Mouse (Mus musculus): ENCODE data around the gene Ankmy2. TPM values are rescaled to one million over a fixed set of nuclear protein-coding genes. Genes with fewer than 3 reads are reported as not detected.

Ankmy2 gene
- total RNA-seq (2021): 1 to 10 TPM; 5.1 to 6.5 TPM
- long read RNA-seq, experiment 1, transcript Ankmy2-201 (10 exons, 2,456 nt): major isoform, 6 of 6 reads
- long read RNA-seq, experiment 1, partial matches to known transcripts: 0 of 6 reads
- long read RNA-seq, experiment 1, other reads (novel, unspliced or antisense): 0 of 6 reads
- long read RNA-seq, experiment 2, transcript Ankmy2-201 (10 exons, 2,456 nt): major isoform, 6 of 6 reads
- long read RNA-seq, experiment 2, partial matches to known transcripts: 0 of 6 reads
- long read RNA-seq, experiment 2, other reads (novel, unspliced or antisense): 0 of 6 reads

GRCm38 (mm10) chr12:36156637-36157303 lies at the start of gene Ankmy2:
Gene Ankmy2 (plus strand): TSS chr12:36157114.
- H3K4me3 ChIP-seq: peak within 1 kb of the TSS; percentile 99
- no peak for TF ChIP-seq CTCF (IDR thresholded peaks at IDR 0.05)
- peak; percentile 94 for DNase-seq
- intact Hi-C loops (cut with DNase I): no loop called here
- peak within 1 kb of the TSS; percentile 99 for H3K27ac ChIP-seq

- DNase-seq: no peak
- Histone ChIP-seq H3K4me3 (no peak overlapping the region), H3K27ac (no peak overlapping the region)
- peak; percentile 32 for TF ChIP-seq CTCF (IDR thresholded peaks at IDR 0.05)
- intact Hi-C loops (cut with DNase I): loop anchor here (5.0 kb wide), 1 partner anchor 211 kb away; no protein-coding TSS in a partner anchor
Observed at GRCm38 (mm10) chr12:36108442-36108841, 48.5 kb upstream of the Ankmy2 start.

- no peak for TF ChIP-seq CTCF (IDR thresholded peaks at IDR 0.05)
- Histone ChIP-seq H3K4me3 (no peak overlapping the region), H3K27ac (no peak overlapping the region)
- no peak for DNase-seq
- intact Hi-C loops (cut with DNase I): no loop called here
Observed at GRCm38 (mm10) chr12:36110457-36110856, 46.5 kb upstream of the Ankmy2 start.

- no peak for TF ChIP-seq CTCF (IDR thresholded peaks at IDR 0.05)
- H3K27ac ChIP-seq: no peak overlapping the region
- H3K4me3 ChIP-seq: no peak overlapping the region
- DNase-seq: no peak
- intact Hi-C loops (cut with DNase I): no loop called here
Observed at GRCm38 (mm10) chr12:36111110-36111509, 45.8 kb upstream of the Ankmy2 start.

- intact Hi-C loops (cut with DNase I): no loop called here
- Histone ChIP-seq H3K4me3 (no peak overlapping the region), H3K27ac (no peak overlapping the region)
- no peak for DNase-seq
- TF ChIP-seq CTCF (IDR thresholded peaks at IDR 0.05): no peak
Observed at GRCm38 (mm10) chr12:36112081-36112480, 44.8 kb upstream of the Ankmy2 start.

GRCm38 (mm10) chr12:36117161-36117560 lies 39.8 kb upstream of the Ankmy2 start:
- Histone ChIP-seq H3K27ac (no peak overlapping the region), H3K4me3 (no peak overlapping the region)
- intact Hi-C loops (cut with DNase I): no loop called here
- no peak for DNase-seq
- TF ChIP-seq CTCF (IDR thresholded peaks at IDR 0.05): no peak

- no peak for DNase-seq
- TF ChIP-seq CTCF (IDR thresholded peaks at IDR 0.05): no peak
- Histone ChIP-seq H3K27ac (no peak overlapping the region), H3K4me3 (no peak overlapping the region)
- intact Hi-C loops (cut with DNase I): no loop called here
Observed at GRCm38 (mm10) chr12:36119244-36119643, 37.7 kb upstream of the Ankmy2 start.

GRCm38 (mm10) chr12:36126049-36126448 lies 30.9 kb upstream of the Ankmy2 start:
- Histone ChIP-seq H3K27ac (no peak overlapping the region), H3K4me3 (no peak overlapping the region)
- no peak for DNase-seq
- no peak for TF ChIP-seq CTCF (IDR thresholded peaks at IDR 0.05)
- intact Hi-C loops (cut with DNase I): no loop called here

- intact Hi-C loops (cut with DNase I): no loop called here
- Histone ChIP-seq H3K4me3 (no peak overlapping the region), H3K27ac (no peak overlapping the region)
- no peak for DNase-seq
- no peak for TF ChIP-seq CTCF (IDR thresholded peaks at IDR 0.05)
Observed at GRCm38 (mm10) chr12:36129826-36130225, 27.1 kb upstream of the Ankmy2 start.

- no peak for DNase-seq
- H3K27ac ChIP-seq: no peak overlapping the region
- no peak for TF ChIP-seq CTCF (IDR thresholded peaks at IDR 0.05)
- intact Hi-C loops (cut with DNase I): no loop called here
- H3K4me3 ChIP-seq: no peak overlapping the region
Observed at GRCm38 (mm10) chr12:36132254-36132653, 24.7 kb upstream of the Ankmy2 start.

- intact Hi-C loops (cut with DNase I): no loop called here
- TF ChIP-seq CTCF (IDR thresholded peaks at IDR 0.05): no peak
- no peak overlapping the region for H3K4me3 ChIP-seq
- DNase-seq: no peak
- H3K27ac ChIP-seq: peak overlapping the region; percentile 57; the same call in 1 of the 2 replicates
Observed at GRCm38 (mm10) chr12:36132668-36133067, 24.2 kb upstream of the Ankmy2 start.

- Histone ChIP-seq H3K4me3 (no peak overlapping the region), H3K27ac (peak overlapping the region; percentile 57; the same call in 1 of the 2 replicates)
- no peak for TF ChIP-seq CTCF (IDR thresholded peaks at IDR 0.05)
- no peak for DNase-seq
- intact Hi-C loops (cut with DNase I): no loop called here
Observed at GRCm38 (mm10) chr12:36133547-36133946, 23.4 kb upstream of the Ankmy2 start.

GRCm38 (mm10) chr12:36134111-36134510 lies 22.8 kb upstream of the Ankmy2 start:
- DNase-seq: no peak
- H3K4me3 ChIP-seq: no peak overlapping the region
- intact Hi-C loops (cut with DNase I): no loop called here
- no peak for TF ChIP-seq CTCF (IDR thresholded peaks at IDR 0.05)
- peak overlapping the region; percentile 20; the same call in 1 of the 2 replicates for H3K27ac ChIP-seq
